ENCODE assay signal across 8 mouse cellular contexts in the genomic region with DNA sequence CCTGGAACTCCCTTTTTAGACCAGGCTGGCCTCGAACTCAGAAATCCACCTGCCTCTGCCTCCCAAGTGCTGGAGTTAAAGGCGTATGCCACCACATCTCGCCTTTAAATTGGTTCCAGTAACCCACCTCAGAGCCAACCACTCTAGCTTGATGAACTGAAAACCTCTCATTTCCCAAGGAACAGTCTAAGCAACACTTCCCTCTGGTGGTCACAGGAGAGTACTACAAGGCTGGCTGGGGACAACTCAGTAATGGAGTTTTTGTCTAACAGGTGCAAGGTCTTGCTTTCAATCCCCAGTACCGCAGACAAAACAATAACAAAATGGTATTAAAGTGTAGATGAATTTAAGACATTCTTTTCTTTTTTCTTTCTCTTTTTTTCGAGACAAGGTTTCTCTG. TPM values are rescaled to one million over a fixed set of nuclear protein-coding genes. Genes with fewer than 3 reads are reported as not detected.
DNase-seq lines count a peak whose midpoint lies in the region; ATAC-seq and TF ChIP-seq lines count a peak whose summit lies in the region.
"Had no signal": no experiment of that assay in that cellular context is flagged by ENCODE, and none has a peak within 500 bp of the region (broad histone marks: within the 10 kb centered on the region; RNA-seq: fewer than 3 reads in every experiment).

No protein-coding gene starts in this region.

- H3K27ac ChIP-seq in midbrain, embryonic 11.5 days (ENCODE audit: low read depth, low read length), result no peak overlapping the region
- H3K27ac ChIP-seq in midbrain, embryonic 16.5 days (ENCODE audit: low read length), result no peak overlapping the region
- H3K27ac ChIP-seq in lung, embryonic 14.5 days (ENCODE audit: low read depth), result no peak overlapping the region
- H3K27ac ChIP-seq: stomach, embryonic 15.5 days had no signal

- H3K4me2 ChIP-seq in midbrain, embryonic 11.5 days, result no peak overlapping the region
- H3K4me2 ChIP-seq in midbrain, embryonic 16.5 days (ENCODE audit: low read length), result no peak overlapping the region
- H3K4me2 ChIP-seq in lung, embryonic 14.5 days, result no peak overlapping the region
- H3K4me2 ChIP-seq: stomach, embryonic 15.5 days had no signal

- no peaks in the 10 kb centered on the region for H3K4me1 ChIP-seq in midbrain, embryonic 11.5 days (ENCODE audit: control insufficient read depth, insufficient read depth, low read length)
- no peaks in the 10 kb centered on the region for H3K4me1 ChIP-seq in midbrain, embryonic 16.5 days (ENCODE audit: control insufficient read depth, insufficient read depth, low read length)
- no peaks in the 10 kb centered on the region for H3K4me1 ChIP-seq in lung, embryonic 14.5 days (ENCODE audit: insufficient read depth)
- H3K4me1 ChIP-seq: stomach, embryonic 15.5 days had no signal

- no peak overlapping the region for H3K4me3 ChIP-seq in midbrain, embryonic 11.5 days (ENCODE audit: low read depth, low read length)
- no peak overlapping the region for H3K4me3 ChIP-seq in midbrain, embryonic 16.5 days (ENCODE audit: low read depth, low read length)
- no peak overlapping the region for H3K4me3 ChIP-seq in lung, embryonic 14.5 days (ENCODE audit: low read depth, low read length)
- H3K4me3 ChIP-seq: stomach, embryonic 15.5 days had no signal

- WGBS in midbrain, embryonic 11.5 days, result 44% methylated on average over 5 of the region's 5 CpGs
- WGBS in midbrain, embryonic 16.5 days, result 34% methylated on average over 5 of the region's 5 CpGs
- 35% methylated on average over 5 of the region's 5 CpGs for WGBS in lung, embryonic 14.5 days

- DNase-seq in midbrain, embryonic 11.5 days (ENCODE audit: low spot score, missing footprints), result peak; percentile 92
- peak; percentile 46 for DNase-seq in T-cell, adult 2 months (ENCODE audit: low spot score)
- peak; percentile 45 to 61 for DNase-seq in cerebellum, postnatal 25 days
- peak; percentile 20 to 53 for DNase-seq in kidney, adult 8-10 months
- peak; percentile 75 for DNase-seq in lung, embryonic 14.5 days
- DNase-seq in spleen, adult 12 weeks (ENCODE audit: low spot score), result peak; percentile 18

- ATAC-seq in midbrain, embryonic 11.5 days (ENCODE audit: low FRiP score), result no peak
- no peak for ATAC-seq in midbrain, embryonic 16.5 days
- ATAC-seq in lung, embryonic 14.5 days (ENCODE audit: insufficient read depth), result no peak

- H3K27me3 ChIP-seq in midbrain, embryonic 11.5 days (ENCODE audit: control insufficient read depth, insufficient read depth, low read length), result no peaks in the 10 kb centered on the region; the same call in 1 of the 2 replicates
- no peaks in the 10 kb centered on the region for H3K27me3 ChIP-seq in midbrain, embryonic 16.5 days (ENCODE audit: control insufficient read depth, insufficient read depth, low read depth, low read length)
- H3K27me3 ChIP-seq in lung, embryonic 14.5 days (ENCODE audit: insufficient read depth, low read length), result no peaks in the 10 kb centered on the region

- H3K36me3 ChIP-seq in midbrain, embryonic 11.5 days (ENCODE audit: control insufficient read depth, insufficient read depth, low read length), result no peaks in the 10 kb centered on the region
- H3K36me3 ChIP-seq in midbrain, embryonic 16.5 days (ENCODE audit: control insufficient read depth, insufficient read depth, low read length), result no peaks in the 10 kb centered on the region
- H3K36me3 ChIP-seq in lung, embryonic 14.5 days (ENCODE audit: insufficient read depth), result no peaks in the 10 kb centered on the region
- H3K36me3 ChIP-seq: stomach, embryonic 15.5 days had no signal

- TF ChIP-seq CTCF in lung, embryonic 14.5 days (IDR thresholded peaks at IDR 0.05; ENCODE audit: low read depth), result peak; percentile 76

- no peaks in the 10 kb centered on the region for H3K9me3 ChIP-seq in midbrain, embryonic 11.5 days (ENCODE audit: control insufficient read depth, low read length)
- H3K9me3 ChIP-seq in midbrain, embryonic 16.5 days (replicated peaks; ENCODE audit: control insufficient read depth, low read length, poor library complexity, severe bottlenecking), result no peaks in the 10 kb centered on the region
- H3K9me3 ChIP-seq in lung, embryonic 14.5 days (ENCODE audit: low read depth, low read length), result no peaks in the 10 kb centered on the region
- H3K9me3 ChIP-seq: stomach, embryonic 15.5 days had no signal

- no peak overlapping the region for H3K9ac ChIP-seq in midbrain, embryonic 11.5 days (ENCODE audit: low read length)
- H3K9ac ChIP-seq in midbrain, embryonic 16.5 days (ENCODE audit: low read depth, low read length), result no peak overlapping the region
- H3K9ac ChIP-seq in lung, embryonic 14.5 days, result no peak overlapping the region
- H3K9ac ChIP-seq: stomach, embryonic 15.5 days had no signal

RNA-seq across cellular contexts. Expression of a gene that starts 22.2 kb away (rescaled TPM):
- not detected in 2 replicates for polyA plus RNA-seq in midbrain, embryonic 11.5 days (2014; fragmentation: Nextera tagmentation; extraction: Ambion mirVana)
- polyA plus RNA-seq in midbrain, embryonic 16.5 days (2015; fragmentation: Nextera tagmentation; extraction: Ambion mirVana), result 0.24 TPM in 1 of 2 replicates, not detected in the other
- polyA plus RNA-seq in lung, embryonic 14.5 days (2014; fragmentation: Nextera tagmentation; extraction: Ambion mirVana), result not detected in 2 replicates

RNA-seq across cellular contexts. Expression of a gene that starts 22.4 kb away (rescaled TPM):
- polyA plus RNA-seq in midbrain, embryonic 11.5 days (2014; fragmentation: Nextera tagmentation; extraction: Ambion mirVana), result not detected in 2 replicates
- polyA plus RNA-seq in midbrain, embryonic 16.5 days (2015; fragmentation: Nextera tagmentation; extraction: Ambion mirVana), result 0.14 TPM in 1 of 2 replicates, not detected in the other
- not detected in 2 replicates for polyA plus RNA-seq in lung, embryonic 14.5 days (2014; fragmentation: Nextera tagmentation; extraction: Ambion mirVana)
- polyA plus RNA-seq: stomach, embryonic 15.5 days had no signal

RNA-seq across cellular contexts. Expression of a gene that starts 38.0 kb away (rescaled TPM):
- 0.12 and 0.20 TPM in 2 replicates for polyA plus RNA-seq in midbrain, embryonic 11.5 days (2014; fragmentation: Nextera tagmentation; extraction: Ambion mirVana)
- 0.14 and 0.16 TPM in 2 replicates for polyA plus RNA-seq in midbrain, embryonic 16.5 days (2015; fragmentation: Nextera tagmentation; extraction: Ambion mirVana)
- 0.45 and 0.46 TPM in 2 replicates for polyA plus RNA-seq in lung, embryonic 14.5 days (2014; fragmentation: Nextera tagmentation; extraction: Ambion mirVana)

Comparison
In these comparisons a context has a peak if more than half of its experiments do, and no peak if none do; other contexts are left out.
1. DNase-seq: peak in every context shown above with its lines; median percentile 92 in midbrain, embryonic 11.5 days; 75 in lung, embryonic 14.5 days; 53 in cerebellum, postnatal 25 days; 46 in T-cell, adult 2 months; 36 in kidney, adult 8-10 months; 18 in spleen, adult 12 weeks.